Mouse (Mus musculus) bone marrow macrophage, adult 2 months (primary cell): ENCODE measurements around the gene Ssbp3. TPM values are rescaled to one million over a fixed set of nuclear protein-coding genes. Genes with fewer than 3 reads are reported as not detected.

Source experiments
- H3K27ac ChIP-seq: 2 replicates; pipeline ENCODE4 v1.5.1; 2012; ENCODE audit warnings: low read depth, low read length; ENCODE audit not compliant: insufficient read depth
- H3K4me1 ChIP-seq: 2 replicates; pipeline ENCODE4 v1.6.1; 2012; ENCODE audit warnings: low read length; ENCODE audit not compliant: control insufficient read depth, insufficient read depth
- H3K4me3 ChIP-seq: 2 replicates; pipeline ENCODE4 v1.5.1; 2012; ENCODE audit warnings: mild to moderate bottlenecking, low read length, moderate library complexity; ENCODE audit not compliant: insufficient read depth
- CTCF ChIP-seq: IDR thresholded peaks from 2 replicates; pipeline ENCODE4 v1.5.1; 2012; ENCODE audit warnings: low read depth, mild to moderate bottlenecking, low read length, moderate library complexity
- POLR2A ChIP-seq: IDR thresholded peaks from 2 replicates; pipeline ENCODE4 v1.6.1; 2012; ENCODE audit warnings: mild to moderate bottlenecking, low read depth, low read length, borderline replicate concordance
- polyA plus RNA-seq: library from polyadenylated mRNA; stranded (reverse); fragments of >200 nt; gene quantifications from 2 replicates; pipeline ENCODE4 v1.2.4, GENCODE M21; 2012; ENCODE audit not compliant: missing spikeins, insufficient read depth, insufficient read length

Ssbp3 gene
- polyA plus RNA-seq, 1 experiment = 34.8 TPM

- no peak overlapping the region for H3K27ac ChIP-seq
- peaks cover 13% of the 10 kb centered on the region for H3K4me1 ChIP-seq
- no peak overlapping the region for H3K4me3 ChIP-seq
- no peak for TF ChIP-seq CTCF
- no peak for TF ChIP-seq POLR2A
Observed at GRCm38 (mm10) chr4:106953221-106953620, 42.7 kb downstream of the Ssbp3 start.

- TF ChIP-seq POLR2A (no peak), CTCF (no peak)
- Histone ChIP-seq H3K4me3 (no peak overlapping the region), H3K27ac (no peak overlapping the region), H3K4me1 (peaks cover 19% of the 10 kb centered on the region)
Observed at GRCm38 (mm10) chr4:106953760-106954159, 43.3 kb downstream of the Ssbp3 start.

GRCm38 (mm10) chr4:106955729-106956712, 45.5 kb downstream of the Ssbp3 start:
- Histone ChIP-seq H3K27ac (no peak overlapping the region), H3K4me1 (peaks cover 23% of the 10 kb centered on the region), H3K4me3 (no peak overlapping the region)
- no peak for TF ChIP-seq POLR2A
- no peak for TF ChIP-seq CTCF

GRCm38 (mm10) chr4:106958117-106958516, 47.6 kb downstream of the Ssbp3 start:
- Histone ChIP-seq H3K4me1 (peaks cover 21% of the 10 kb centered on the region), H3K27ac (no peak overlapping the region), H3K4me3 (no peak overlapping the region)
- TF ChIP-seq CTCF = no peak
- no peak for TF ChIP-seq POLR2A

GRCm38 (mm10) chr4:106958561-106958960, 48.1 kb downstream of the Ssbp3 start:
- Histone ChIP-seq H3K4me3 (no peak overlapping the region), H3K4me1 (peaks cover 21% of the 10 kb centered on the region), H3K27ac (no peak overlapping the region)
- no peak for TF ChIP-seq POLR2A
- TF ChIP-seq CTCF = no peak

GRCm38 (mm10) chr4:106959506-106960302, 49.2 kb downstream of the Ssbp3 start:
- no peak overlapping the region for H3K4me3 ChIP-seq
- TF ChIP-seq CTCF = no peak
- no peak for TF ChIP-seq POLR2A
- peaks cover 21% of the 10 kb centered on the region for H3K4me1 ChIP-seq
- H3K27ac ChIP-seq = no peak overlapping the region

- no peak overlapping the region for H3K4me3 ChIP-seq
- H3K27ac ChIP-seq = no peak overlapping the region
- no peak for TF ChIP-seq POLR2A
- TF ChIP-seq CTCF = no peak
- peaks cover 21% of the 10 kb centered on the region for H3K4me1 ChIP-seq
Observed at GRCm38 (mm10) chr4:106960476-106960875, 50.0 kb downstream of the Ssbp3 start.

GRCm38 (mm10) chr4:106961321-106961720, 50.8 kb downstream of the Ssbp3 start:
- no peak overlapping the region for H3K27ac ChIP-seq
- H3K4me3 ChIP-seq = no peak overlapping the region
- no peak for TF ChIP-seq POLR2A
- TF ChIP-seq CTCF = no peak
- peaks cover 20% of the 10 kb centered on the region for H3K4me1 ChIP-seq

GRCm38 (mm10) chr4:106964356-106964755, 53.9 kb downstream of the Ssbp3 start:
- H3K4me1 ChIP-seq = peaks cover 5% of the 10 kb centered on the region
- TF ChIP-seq POLR2A = no peak
- no peak for TF ChIP-seq CTCF
- H3K27ac ChIP-seq = no peak overlapping the region
- H3K4me3 ChIP-seq = no peak overlapping the region

- Histone ChIP-seq H3K4me3 (no peak overlapping the region), H3K27ac (no peak overlapping the region), H3K4me1 (peaks cover 5% of the 10 kb centered on the region)
- TF ChIP-seq POLR2A = no peak
- TF ChIP-seq CTCF = no peak
Observed at GRCm38 (mm10) chr4:106964996-106965395, 54.5 kb downstream of the Ssbp3 start.
